Mouse (Mus musculus) cerebellum, postnatal 10 days (tissue): ENCODE data around the gene Sipa1.
A peak's percentile ranks its signal among the peaks of the same experiment; 100 is the strongest.

Source experiments
- DNase-seq, 2 experiments: peaks; one replicate each; pipeline ENCODE4 v3.0.0; 2021; ENCODE audit warnings: mixed read lengths in 2 of 2

The Sipa1 gene

DNA sequence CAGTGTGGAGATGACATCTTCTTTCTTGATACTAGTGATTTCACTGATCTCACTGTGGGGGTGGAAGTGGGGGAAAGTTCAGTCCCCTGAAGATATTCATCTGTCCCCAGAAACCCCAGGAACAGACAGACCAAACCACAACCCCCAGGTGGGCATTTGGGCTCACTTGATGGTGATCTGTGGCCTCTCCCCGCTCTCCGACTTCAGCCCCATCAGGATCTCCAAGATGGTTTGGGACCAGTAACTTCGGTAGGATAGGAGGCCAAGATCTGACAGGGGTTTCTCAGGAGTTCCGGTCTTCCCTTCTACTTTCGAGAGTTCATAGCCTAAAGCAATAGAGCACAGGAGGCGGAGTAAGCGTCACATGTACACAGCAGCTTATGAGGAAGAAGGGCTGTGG, 59.8 kb downstream of the Sipa1 start:
- no peak for DNase-seq

- DNase-seq, result peak; percentile 87 to 88
Measured at GRCm38 (mm10) chr19:5601752-5602541, 61.6 kb downstream of the Sipa1 start, which contains the start of gene Rnaseh2c. Rnaseh2c (plus strand) TSS chr19:5601873.
